Comparison of ENCODE assay signal across 8 mouse cellular contexts in genomic region chr12:112151244-112151979, GRCm38 (mm10). TPM values are rescaled to one million over a fixed set of nuclear protein-coding genes. Genes with fewer than 3 reads are reported as not detected.
DNase-seq lines count a peak whose midpoint lies in the region; ATAC-seq and TF ChIP-seq lines count a peak whose summit lies in the region.

No protein-coding gene starts in this region.

- peak; percentile 47 for DNase-seq in lung, embryonic 14.5 days
- no peak for DNase-seq in lung, postnatal 14 days
- DNase-seq in limb, embryonic 14.5 days (ENCODE audit: low spot score), result no peak
- DNase-seq in right cerebral cortex, adult 2 months (ENCODE audit: low spot score in 2 of 2), result no peak
- no peak for DNase-seq in left cerebral cortex, postnatal 25 days (ENCODE audit: low spot score in 2 of 2)
- DNase-seq in frontal cortex, postnatal 36 days (ENCODE audit: low spot score in 2 of 2), result no peak

- no peaks in the 10 kb centered on the region for H3K9me3 ChIP-seq in lung, embryonic 14.5 days (ENCODE audit: low read depth, low read length)
- no peaks in the 10 kb centered on the region for H3K9me3 ChIP-seq in heart, embryonic 13.5 days
- no peaks in the 10 kb centered on the region for H3K9me3 ChIP-seq in limb, embryonic 14.5 days (ENCODE audit: control insufficient read depth, low read length)
- H3K9me3 ChIP-seq in neural tube, embryonic 13.5 days, result no peaks in the 10 kb centered on the region

- no peaks in the 10 kb centered on the region for H3K36me3 ChIP-seq in lung, embryonic 14.5 days (ENCODE audit: insufficient read depth)
- H3K36me3 ChIP-seq in heart, embryonic 13.5 days, result no peaks in the 10 kb centered on the region
- H3K36me3 ChIP-seq in limb, embryonic 14.5 days (ENCODE audit: control insufficient read depth, insufficient read depth, low read length), result peaks cover 6% of the 10 kb centered on the region
- no peaks in the 10 kb centered on the region for H3K36me3 ChIP-seq in neural tube, embryonic 13.5 days

- ATAC-seq in lung, embryonic 14.5 days (ENCODE audit: insufficient read depth), result no peak
- ATAC-seq in heart, embryonic 13.5 days (ENCODE audit: extremely low read depth, insufficient number of reproducible peaks, low FRiP score, low TSS enrichment), result no peak
- ATAC-seq in limb, embryonic 14.5 days (ENCODE audit: low FRiP score, low read depth), result no peak
- ATAC-seq in neural tube, embryonic 13.5 days (ENCODE audit: low read depth), result no peak

- WGBS in lung, embryonic 14.5 days, result 28% methylated on average over 12 of the region's 12 CpGs
- WGBS in heart, embryonic 13.5 days, result 57% methylated on average over 12 of the region's 12 CpGs
- 33% methylated on average over 12 of the region's 12 CpGs for WGBS in limb, embryonic 14.5 days
- 50% methylated on average over 12 of the region's 12 CpGs for WGBS in neural tube, embryonic 13.5 days

- 0 out of 2 replicates have a peak, but pooled peaks cover 3% of the 10 kb centered on the region for H3K4me1 ChIP-seq in lung, embryonic 14.5 days (ENCODE audit: insufficient read depth)
- peaks cover 80% of the 10 kb centered on the region for H3K4me1 ChIP-seq in heart, embryonic 13.5 days
- H3K4me1 ChIP-seq in limb, embryonic 14.5 days (ENCODE audit: control insufficient read depth, insufficient read depth, low read length), result peaks cover 65% of the 10 kb centered on the region
- peaks cover 85% of the 10 kb centered on the region for H3K4me1 ChIP-seq in neural tube, embryonic 13.5 days (replicated peaks)

- peak overlapping the region; percentile 1; the same call in 1 of the 2 replicates for H3K4me2 ChIP-seq in lung, embryonic 14.5 days
- no peak overlapping the region for H3K4me2 ChIP-seq in heart, embryonic 13.5 days
- H3K4me2 ChIP-seq in limb, embryonic 14.5 days (replicated peaks; ENCODE audit: low read depth, low read length, severe bottlenecking), result 0 out of 2 replicates have a peak overlapping the region, but pooled peaks have one; percentile 10
- peak overlapping the region; percentile 83 for H3K4me2 ChIP-seq in neural tube, embryonic 13.5 days

- no peak overlapping the region for H3K9ac ChIP-seq in lung, embryonic 14.5 days
- peak overlapping the region; percentile 28; the same call in 1 of the 2 replicates for H3K9ac ChIP-seq in heart, embryonic 13.5 days
- no peak overlapping the region for H3K9ac ChIP-seq in limb, embryonic 14.5 days (ENCODE audit: low read depth, low read length, severe bottlenecking)
- peak overlapping the region; percentile 22; the same call in 1 of the 2 replicates for H3K9ac ChIP-seq in neural tube, embryonic 13.5 days

- TF ChIP-seq CTCF in lung, embryonic 14.5 days (IDR thresholded peaks at IDR 0.05; ENCODE audit: low read depth), result no peak

- H3K4me3 ChIP-seq in lung, embryonic 14.5 days (ENCODE audit: low read depth, low read length), result no peak overlapping the region
- H3K4me3 ChIP-seq in heart, embryonic 13.5 days, result no peak overlapping the region
- H3K4me3 ChIP-seq in limb, embryonic 14.5 days (replicated peaks; ENCODE audit: low read length), result no peak overlapping the region
- no peak overlapping the region for H3K4me3 ChIP-seq in neural tube, embryonic 13.5 days

- H3K27ac ChIP-seq in lung, embryonic 14.5 days (ENCODE audit: low read depth), result peak overlapping the region; percentile 21; the same call in 1 of the 2 replicates
- no peak overlapping the region; the same call in 1 of the 2 replicates for H3K27ac ChIP-seq in heart, embryonic 13.5 days (replicated peaks)
- H3K27ac ChIP-seq in limb, embryonic 14.5 days (replicated peaks; ENCODE audit: low read depth, low read length), result no peak overlapping the region
- H3K27ac ChIP-seq in neural tube, embryonic 13.5 days (replicated peaks), result peak overlapping the region; percentile 56; the same call in 1 of the 2 replicates

- intact Hi-C loops in left cerebral cortex, postnatal 25 days (cut with DNase I), result no loop called here

- TF ChIP-seq POLR2A in limb, embryonic 14.5 days (IDR thresholded peaks at IDR 0.05; ENCODE audit: borderline replicate concordance, extremely low read depth, insufficient read depth, insufficient read length), result no peak

- peaks cover 12% of the 10 kb centered on the region; the same call in 1 of the 2 replicates for H3K27me3 ChIP-seq in lung, embryonic 14.5 days (ENCODE audit: insufficient read depth, low read length)
- H3K27me3 ChIP-seq in heart, embryonic 13.5 days (replicated peaks), result peaks cover 25% of the 10 kb centered on the region
- peaks cover 4% of the 10 kb centered on the region; the same call in 1 of the 2 replicates for H3K27me3 ChIP-seq in limb, embryonic 14.5 days (ENCODE audit: control insufficient read depth, insufficient read depth, low read length)
- H3K27me3 ChIP-seq in neural tube, embryonic 13.5 days, result peaks cover 67% of the 10 kb centered on the region

RNA-seq across cellular contexts. Expression of gene Kif26a, which starts 5.4 kb away (rescaled TPM):
- 2.2 and 2.3 TPM in 2 replicates for polyA plus RNA-seq in lung, embryonic 14.5 days (2014; fragmentation: Nextera tagmentation; extraction: Ambion mirVana)
- polyA plus RNA-seq in heart, embryonic 13.5 days (2015; fragmentation: Nextera tagmentation; extraction: Ambion mirVana), result 1.6 TPM in 2 replicates
- 21.6 and 29.1 TPM in 2 replicates for polyA plus RNA-seq in limb, embryonic 14.5 days (2012; rRNA removed)
- 6.2 and 7.0 TPM in 2 replicates for polyA plus RNA-seq in limb, embryonic 14.5 days (2014; fragmentation: Nextera tagmentation; extraction: Ambion mirVana)
- 4.7 and 4.9 TPM in 2 replicates for polyA plus RNA-seq in neural tube, embryonic 13.5 days (2015; fragmentation: Nextera tagmentation; extraction: Ambion mirVana)
- 1 to 10 TPM; 4.6 to 4.8 TPM for total RNA-seq in left cerebral cortex, postnatal 25 days (2021)

RNA-seq across cellular contexts. Expression of gene Aspg, which starts 44.9 kb away (rescaled TPM):
- 1.6 TPM in 2 replicates for polyA plus RNA-seq in lung, embryonic 14.5 days (2014; fragmentation: Nextera tagmentation; extraction: Ambion mirVana)
- polyA plus RNA-seq in heart, embryonic 13.5 days (2015; fragmentation: Nextera tagmentation; extraction: Ambion mirVana), result 0.38 and 1.1 TPM in 2 replicates
- 4.7 and 6.1 TPM in 2 replicates for polyA plus RNA-seq in limb, embryonic 14.5 days (2012; rRNA removed)
- 2.1 and 2.5 TPM in 2 replicates for polyA plus RNA-seq in limb, embryonic 14.5 days (2014; fragmentation: Nextera tagmentation; extraction: Ambion mirVana)
- polyA plus RNA-seq in neural tube, embryonic 13.5 days (2015; fragmentation: Nextera tagmentation; extraction: Ambion mirVana), result 0.25 and 0.29 TPM in 2 replicates
- total RNA-seq in left cerebral cortex, postnatal 25 days (2021), result 1 to 10 TPM; 4.2 to 4.4 TPM

Comparison
In these comparisons a context has a peak if more than half of its experiments do, and no peak if none do; other contexts are left out.
1. H3K27ac ChIP-seq: peak in lung, embryonic 14.5 days (single experiment) and neural tube, embryonic 13.5 days (single experiment); none in heart, embryonic 13.5 days (single experiment) and limb, embryonic 14.5 days (single experiment).
2. H3K9ac ChIP-seq: peak in heart, embryonic 13.5 days (single experiment) and neural tube, embryonic 13.5 days (single experiment); none in lung, embryonic 14.5 days (single experiment) and limb, embryonic 14.5 days (single experiment).